Mouse (Mus musculus) testis, adult 2 months (tissue): ENCODE measurements around the gene Srsf4.

Source experiments
- CTCF ChIP-seq: fragments of 200-500 bp; IDR thresholded peaks from 2 replicates; pipeline ENCODE4 v1.5.1; 2012; ENCODE audit warnings: low read depth, mild to moderate bottlenecking, inconsistent platforms, low read length, moderate library complexity; ENCODE audit not compliant: control insufficient read depth, insufficient read depth, insufficient replicate concordance
- POLR2A ChIP-seq: fragments of 200-500 bp; IDR thresholded peaks from 2 replicates; pipeline ENCODE4 v1.6.1; 2012; ENCODE audit warnings: low read depth, mild to moderate bottlenecking, inconsistent platforms, low read length, moderate library complexity; ENCODE audit not compliant: control insufficient read depth

GRCm38 (mm10) chr4:131845991-131846778, 27.2 kb upstream of the Srsf4 start:
- TF ChIP-seq POLR2A (no peak), CTCF (no peak)
